ENCODE assay signal across 21 mouse cellular contexts in genomic region chr16:24412193-24412592, GRCm38 (mm10). TPM values are rescaled to one million over a fixed set of nuclear protein-coding genes. Genes with fewer than 3 reads are reported as not detected.
DNase-seq lines count a peak whose midpoint lies in the region; ATAC-seq and TF ChIP-seq lines count a peak whose summit lies in the region.
"Had no signal": no experiment of that assay in that cellular context is flagged by ENCODE, and none has a peak within 500 bp of the region (broad histone marks: within the 10 kb centered on the region; RNA-seq: fewer than 3 reads in every experiment).

No protein-coding gene starts in this region.

- WGBS in heart, embryonic 12.5 days: 82% methylated on average over 5 of the region's 5 CpGs
- WGBS in stomach, postnatal 0 days: 94% methylated on average over 5 of the region's 5 CpGs

- peak overlapping the region; percentile 58 for H3K27ac ChIP-seq in heart, embryonic 12.5 days (ENCODE audit: poor library complexity, severe bottlenecking)
- H3K27ac ChIP-seq in stomach, postnatal 0 days (replicated peaks): peak overlapping the region; percentile 20; the same call in 1 of the 2 replicates
- H3K27ac ChIP-seq: embryonic facial prominence, embryonic 12.5 days; forebrain, embryonic 15.5 days; heart, adult 2 months; hindbrain, embryonic 12.5 days; intestine, embryonic 15.5 days had no signal

- no peak overlapping the region for H3K9ac ChIP-seq in heart, embryonic 12.5 days
- no peak overlapping the region for H3K9ac ChIP-seq in stomach, postnatal 0 days (ENCODE audit: low read length)
- H3K9ac ChIP-seq: embryonic facial prominence, embryonic 12.5 days; forebrain, embryonic 15.5 days; hindbrain, embryonic 12.5 days; intestine, embryonic 15.5 days had no signal

- no peak for DNase-seq in heart, postnatal 25 days (ENCODE audit: low spot score)
- peak; percentile 17 for DNase-seq in CD4-positive helper T cell, adult 2 months (ENCODE audit: low read depth, low spot score)
- peak; percentile 14 for DNase-seq in induced T-regulatory cell, adult 2 months (ENCODE audit: low read depth)
- no peak for DNase-seq in stomach, postnatal 0 days (ENCODE audit: low spot score)
- DNase-seq in left cerebral cortex, adult 8-10 months (ENCODE audit: low spot score in 2 of 2): no peak
- DNase-seq: adrenal gland, adult 8-10 months; B cell, adult 2 months; cerebellum, adult 11 months; cerebellum, adult 9-10 months; cerebellum, postnatal 25 days; gastrocnemius, postnatal 36 days; heart, adult 2 months; heart, postnatal 4 days; kidney, adult 18-20 months had no signal

- peaks cover 37% of the 10 kb centered on the region for H3K4me1 ChIP-seq in heart, embryonic 12.5 days (replicated peaks)
- no peaks in the 10 kb centered on the region for H3K4me1 ChIP-seq in stomach, postnatal 0 days (replicated peaks; ENCODE audit: control insufficient read depth, insufficient read depth)
- H3K4me1 ChIP-seq: embryonic facial prominence, embryonic 12.5 days; forebrain, embryonic 15.5 days; hindbrain, embryonic 12.5 days had no signal

- peaks cover 39% of the 10 kb centered on the region for H3K36me3 ChIP-seq in heart, embryonic 12.5 days
- H3K36me3 ChIP-seq in stomach, postnatal 0 days (ENCODE audit: control insufficient read depth, insufficient read depth, low read length): peaks cover 4% of the 10 kb centered on the region
- H3K36me3 ChIP-seq: forebrain, embryonic 15.5 days; intestine, embryonic 15.5 days had no signal

- no peak for TF ChIP-seq CTCF in stomach, postnatal 0 days (IDR thresholded peaks at IDR 0.05; ENCODE audit: low read depth)

- no peak for TF ChIP-seq EP300 in stomach, postnatal 0 days (optimal IDR thresholded peaks at IDR 0.05)

- H3K9me3 ChIP-seq in heart, embryonic 12.5 days (replicated peaks): no peaks in the 10 kb centered on the region
- no peaks in the 10 kb centered on the region for H3K9me3 ChIP-seq in stomach, postnatal 0 days (ENCODE audit: control insufficient read depth, low read length)
- H3K9me3 ChIP-seq: embryonic facial prominence, embryonic 12.5 days; forebrain, embryonic 15.5 days; hindbrain, embryonic 12.5 days; intestine, embryonic 15.5 days had no signal

- H3K27me3 ChIP-seq in heart, embryonic 12.5 days (replicated peaks): no peaks in the 10 kb centered on the region
- no peaks in the 10 kb centered on the region for H3K27me3 ChIP-seq in stomach, postnatal 0 days (ENCODE audit: control insufficient read depth, insufficient read depth, low read length)
- H3K27me3 ChIP-seq: forebrain, embryonic 15.5 days; hindbrain, embryonic 12.5 days; intestine, embryonic 15.5 days had no signal

- intact Hi-C loops in heart, postnatal 25 days (cut with DNase I): no loop called here

- H3K4me3 ChIP-seq in heart, embryonic 12.5 days: no peak overlapping the region
- no peak overlapping the region for H3K4me3 ChIP-seq in stomach, postnatal 0 days (ENCODE audit: low read depth, low read length)
- H3K4me3 ChIP-seq: embryonic facial prominence, embryonic 12.5 days; forebrain, embryonic 15.5 days; heart, adult 2 months; hindbrain, embryonic 12.5 days; intestine, embryonic 15.5 days had no signal

- no peak for ATAC-seq in heart, embryonic 12.5 days (ENCODE audit: insufficient number of reproducible peaks, low FRiP score)
- ATAC-seq in stomach, postnatal 0 days (ENCODE audit: low FRiP score, low TSS enrichment): no peak
- ATAC-seq in granulocyte monocyte progenitor cell, adult 5-6 weeks (replicated peaks; ENCODE audit: poor library complexity, severe bottlenecking): no peak
- ATAC-seq: forebrain, embryonic 15.5 days; hindbrain, embryonic 16.5 days; intestine, embryonic 15.5 days had no signal

- H3K4me2 ChIP-seq in heart, embryonic 12.5 days: no peak overlapping the region
- no peak overlapping the region for H3K4me2 ChIP-seq in stomach, postnatal 0 days (replicated peaks; ENCODE audit: low read depth)
- H3K4me2 ChIP-seq: embryonic facial prominence, embryonic 12.5 days; forebrain, embryonic 15.5 days; hindbrain, embryonic 12.5 days; intestine, embryonic 15.5 days had no signal

RNA-seq across cellular contexts. Expression of gene Lpp, which starts 18.9 kb away (rescaled TPM):
- polyA plus RNA-seq in heart, embryonic 12.5 days (2016; fragmentation: Nextera tagmentation; extraction: Ambion mirVana): 50.0 and 58.0 TPM in 2 replicates
- total RNA-seq in heart, postnatal 25 days (2021): 10 to 100 TPM; 32.7 to 40.5 TPM
- polyA plus RNA-seq in stomach, postnatal 0 days (2015; fragmentation: Nextera tagmentation; extraction: Ambion mirVana): 49.8 and 51.3 TPM in 2 replicates
- 3.5 and 4.9 TPM in 2 replicates for total RNA-seq in granulocyte monocyte progenitor cell, adult 5-6 weeks (2014; fragmentation: Nextera tagmentation)
- 1.9 and 3.2 TPM in 2 replicates for total RNA-seq in granulocyte monocyte progenitor cell, adult 5-6 weeks (2017)
- total RNA-seq in left cerebral cortex, adult 8-10 months (2022): 1 to 10 TPM; 6.2 to 7.6 (median 6.8) TPM

Comparison
In these comparisons a context has a peak if more than half of its experiments do, and no peak if none do; other contexts are left out.
1. DNase-seq: peak in CD4-positive helper T cell, adult 2 months (single experiment) and induced T-regulatory cell, adult 2 months (single experiment); none in heart, postnatal 25 days (single experiment), stomach, postnatal 0 days (single experiment) and left cerebral cortex, adult 8-10 months (0 of 2).